ENCODE assay signal across 7 mouse cellular contexts in the genomic region with DNA sequence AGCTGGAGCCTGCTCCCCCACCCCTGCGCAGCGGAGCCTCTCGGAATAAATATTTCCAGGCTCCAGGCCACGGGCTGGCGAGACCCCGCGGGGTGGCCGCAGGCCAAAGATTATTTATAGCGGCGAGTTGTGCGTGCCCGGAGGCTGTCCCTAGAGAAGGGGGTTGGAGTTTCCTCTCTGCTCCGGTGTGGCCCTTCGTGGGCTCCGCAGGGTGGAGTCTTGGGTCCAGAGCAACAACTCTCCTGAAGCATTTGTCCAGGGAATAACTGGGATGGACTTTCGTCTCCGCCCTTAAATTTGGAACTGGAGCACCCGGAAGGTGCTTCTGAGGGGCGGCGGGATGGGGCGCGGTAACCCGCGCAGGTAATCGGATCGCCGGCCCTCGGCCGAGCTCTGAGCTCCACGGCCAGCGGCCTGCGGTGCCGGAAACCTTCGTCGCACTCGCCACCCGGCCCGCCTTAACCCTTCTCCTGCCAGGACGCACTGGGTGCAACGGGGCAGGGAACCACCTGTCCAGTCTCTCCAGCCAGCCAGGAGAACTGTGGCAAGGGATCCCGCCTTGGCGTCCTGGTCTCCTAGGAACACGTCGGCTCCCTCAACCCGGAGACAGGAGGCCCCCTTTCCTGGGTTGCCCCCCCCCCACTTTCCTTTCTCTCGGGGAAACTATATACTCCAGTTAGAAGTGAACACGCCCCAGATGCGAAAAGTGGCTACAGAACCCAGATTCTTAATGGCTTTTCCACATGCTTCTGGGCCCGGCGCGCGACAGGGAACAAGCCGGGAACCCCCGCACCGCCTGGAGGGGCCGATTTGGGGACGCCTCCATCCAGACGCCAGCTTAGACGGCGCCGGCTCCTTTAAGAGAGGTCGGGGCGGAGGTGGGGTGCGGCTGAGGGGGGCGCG. TPM values are rescaled to one million over a fixed set of nuclear protein-coding genes. Genes with fewer than 3 reads are reported as not detected.
DNase-seq lines count a peak whose midpoint lies in the region; ATAC-seq lines count a peak whose summit lies in the region.

No protein-coding gene starts in this region.

- H3K27ac ChIP-seq in embryonic facial prominence, embryonic 11.5 days (replicated peaks; ENCODE audit: low read depth, low read length), result peak overlapping the region; percentile 62

- peak; percentile 62 for DNase-seq in adrenal gland, postnatal 14 days
- DNase-seq in embryonic facial prominence, embryonic 11.5 days (ENCODE audit: low spot score), result peak; percentile 60
- DNase-seq in heart, adult 9 months (ENCODE audit: low spot score in 2 of 2), result peak; percentile 70 to 79
- peak; percentile 22 for DNase-seq in kidney, adult 9 months
- peak; percentile 38 to 66 for DNase-seq in lung, postnatal 4 days
- DNase-seq in left cerebral cortex, postnatal 36 days (ENCODE audit: low spot score in 2 of 2), result no peak

- no peaks in the 10 kb centered on the region for H3K36me3 ChIP-seq in embryonic facial prominence, embryonic 11.5 days (replicated peaks; ENCODE audit: control insufficient read depth, insufficient read depth, low read depth, low read length)

- WGBS in embryonic facial prominence, embryonic 11.5 days, result under 1% methylated on average over 66 of the region's 66 CpGs

- H3K4me1 ChIP-seq in embryonic facial prominence, embryonic 11.5 days (ENCODE audit: control insufficient read depth, insufficient read depth, low read length), result peaks cover 13% of the 10 kb centered on the region

- peak overlapping the region; percentile 73 for H3K9ac ChIP-seq in embryonic facial prominence, embryonic 11.5 days (replicated peaks; ENCODE audit: low read length)

- H3K4me3 ChIP-seq in embryonic facial prominence, embryonic 11.5 days (ENCODE audit: low read depth, low read length), result peak overlapping the region; percentile 59

- H3K9me3 ChIP-seq in embryonic facial prominence, embryonic 11.5 days (replicated peaks; ENCODE audit: control insufficient read depth, low read length), result no peaks in the 10 kb centered on the region

- ATAC-seq in embryonic facial prominence, embryonic 11.5 days (replicated peaks; ENCODE audit: insufficient number of reproducible peaks, low FRiP score, low TSS enrichment, low read depth), result no peak
- ATAC-seq in megakaryocyte progenitor cell, adult 5-6 weeks (replicated peaks; ENCODE audit: poor library complexity), result no peak

- H3K27me3 ChIP-seq in embryonic facial prominence, embryonic 11.5 days (ENCODE audit: control insufficient read depth, insufficient read depth, low read length), result peaks cover 50% of the 10 kb centered on the region

- peak overlapping the region; percentile 91 for H3K4me2 ChIP-seq in embryonic facial prominence, embryonic 11.5 days (ENCODE audit: low read depth, low read length)

- intact Hi-C loops in left cerebral cortex, postnatal 36 days (cut with DNase I), result loop anchor here (5.0 kb wide), 1 partner anchor 158 kb away; no protein-coding TSS in a partner anchor

RNA-seq across cellular contexts. Expression of a gene that starts 8.7 kb away (rescaled TPM):
- total RNA-seq in adrenal gland, postnatal 14 days (2021), result 3.3 and 4.2 TPM in 2 replicates
- 8.6 and 9.0 TPM in 2 replicates for polyA plus RNA-seq in embryonic facial prominence, embryonic 11.5 days (2014; fragmentation: Nextera tagmentation; extraction: Ambion mirVana)
- total RNA-seq in megakaryocyte progenitor cell, adult 5-6 weeks (2015), result not detected in 2 replicates
- total RNA-seq in megakaryocyte progenitor cell, adult 5-6 weeks (2017), result not detected in 2 replicates
- 10 to 100 TPM in 1 of 2 experiments, 1 to 10 TPM in 1; 7.5 to 14.9 TPM for total RNA-seq in left cerebral cortex, postnatal 36 days (2021)

Comparison
In these comparisons a context has a peak if more than half of its experiments do, and no peak if none do; other contexts are left out.
1. DNase-seq: peak in adrenal gland, postnatal 14 days (single experiment), embryonic facial prominence, embryonic 11.5 days (single experiment), heart, adult 9 months (2 of 2), kidney, adult 9 months (single experiment) and lung, postnatal 4 days (2 of 2); none in left cerebral cortex, postnatal 36 days (0 of 2).